Mouse (Mus musculus) retina, postnatal 7 days (tissue): ENCODE measurements around the gene Elmo3.

Experiments
- DNase-seq: peaks from one replicate; pipeline ENCODE4 v3.0.0-alpha.2; 2012; ENCODE audit warnings: low read depth, low spot score

Gene Elmo3

DNA sequence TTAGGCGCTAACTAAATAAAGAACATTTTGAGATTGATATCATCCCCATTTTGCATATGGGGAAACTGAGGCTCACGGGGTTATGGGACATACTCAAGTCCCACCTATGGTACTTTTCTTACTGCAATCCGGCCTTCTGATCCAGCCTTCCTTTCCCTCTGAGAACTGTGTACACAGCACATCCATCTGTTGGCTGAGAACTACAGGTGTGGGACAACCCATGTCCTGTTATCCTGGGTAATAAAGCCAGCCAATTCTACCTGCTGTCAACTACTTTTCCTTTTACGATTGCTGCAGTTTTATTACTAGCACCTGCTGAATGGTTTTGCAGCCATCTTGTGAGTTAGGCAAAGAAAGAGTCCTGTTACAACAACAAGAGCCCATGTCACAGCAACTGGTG lies 49.1 kb downstream of the Elmo3 start:
- no peak for DNase-seq

DNA sequence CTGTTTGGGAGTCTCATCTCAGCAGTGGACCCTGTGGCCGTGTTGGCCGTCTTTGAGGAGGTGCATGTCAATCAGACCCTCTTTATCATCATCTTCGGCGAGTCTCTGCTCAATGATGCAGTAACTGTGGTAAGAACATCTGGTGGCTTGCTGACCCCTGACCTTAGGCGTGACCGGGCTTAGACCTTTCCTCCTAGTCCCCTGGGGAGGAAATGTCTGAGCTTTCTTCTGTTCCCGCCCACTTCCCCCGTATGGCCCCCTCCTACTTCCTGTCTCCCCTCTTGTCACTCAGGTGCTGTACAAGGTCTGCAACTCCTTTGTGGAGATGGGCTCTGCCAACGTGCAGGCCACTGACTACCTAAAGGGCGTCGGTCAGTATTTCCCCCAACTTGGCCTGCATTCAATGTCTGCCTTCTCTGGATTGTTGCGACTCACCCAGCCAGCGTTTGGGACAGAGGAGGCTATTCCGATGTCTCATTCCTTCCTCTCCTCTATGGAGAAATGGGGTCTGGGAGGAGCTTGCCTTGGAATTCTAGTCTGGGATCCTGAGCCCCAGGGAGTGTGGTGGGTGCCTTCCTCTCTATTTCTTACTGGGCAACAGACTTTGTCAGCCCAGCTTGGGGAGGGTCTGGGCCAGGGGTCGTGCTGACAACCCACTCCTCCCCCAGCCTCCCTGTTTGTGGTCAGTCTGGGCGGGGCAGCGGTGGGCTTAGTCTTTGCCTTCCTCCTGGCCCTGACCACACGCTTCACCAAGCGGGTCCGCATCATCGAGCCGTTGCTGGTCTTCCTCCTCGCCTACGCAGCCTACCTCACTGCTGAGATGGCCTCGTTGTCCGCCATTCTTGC lies 50.0 kb downstream of the Elmo3 start:
- no peak for DNase-seq

DNA sequence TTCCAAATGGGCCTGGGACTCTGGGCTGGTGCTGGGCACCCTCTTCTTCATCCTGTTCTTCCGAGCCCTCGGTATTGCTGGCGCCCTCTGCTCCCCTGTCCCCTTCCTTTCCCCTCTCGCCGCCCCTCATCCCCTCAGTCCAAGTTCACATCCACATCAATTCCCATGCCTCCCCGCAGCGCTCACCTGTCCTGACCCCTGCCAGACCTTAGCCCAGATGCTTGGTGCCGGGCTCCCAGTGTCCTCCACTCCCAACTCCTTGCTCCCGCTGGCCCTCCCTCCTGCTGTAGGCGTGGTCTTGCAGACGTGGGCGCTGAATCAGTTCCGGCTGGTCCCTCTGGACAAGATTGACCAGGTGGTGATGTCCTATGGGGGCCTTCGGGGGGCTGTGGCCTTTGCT lies 51.3 kb downstream of the Elmo3 start:
- DNase-seq, result no peak

DNA sequence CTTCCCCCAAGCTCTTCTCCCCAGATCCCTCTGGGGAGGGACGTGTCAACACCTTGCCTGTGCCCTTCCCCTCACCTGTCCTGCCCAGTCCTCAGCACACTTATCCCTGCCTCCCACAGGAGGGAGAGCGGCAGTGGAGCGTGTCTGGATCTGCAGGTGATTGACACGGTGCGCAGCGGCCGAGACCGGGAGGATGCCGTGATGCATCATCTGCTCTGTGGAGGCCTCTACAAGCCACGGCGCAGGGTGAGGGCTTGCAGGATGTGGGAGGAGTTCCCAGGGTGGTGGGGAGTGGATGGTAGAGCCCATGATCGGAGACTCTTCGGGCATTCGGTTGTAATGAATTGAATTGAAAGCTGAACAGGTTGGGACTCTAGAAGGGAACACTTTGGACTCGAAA lies 53.8 kb downstream of the Elmo3 start:
- no peak for DNase-seq

DNA sequence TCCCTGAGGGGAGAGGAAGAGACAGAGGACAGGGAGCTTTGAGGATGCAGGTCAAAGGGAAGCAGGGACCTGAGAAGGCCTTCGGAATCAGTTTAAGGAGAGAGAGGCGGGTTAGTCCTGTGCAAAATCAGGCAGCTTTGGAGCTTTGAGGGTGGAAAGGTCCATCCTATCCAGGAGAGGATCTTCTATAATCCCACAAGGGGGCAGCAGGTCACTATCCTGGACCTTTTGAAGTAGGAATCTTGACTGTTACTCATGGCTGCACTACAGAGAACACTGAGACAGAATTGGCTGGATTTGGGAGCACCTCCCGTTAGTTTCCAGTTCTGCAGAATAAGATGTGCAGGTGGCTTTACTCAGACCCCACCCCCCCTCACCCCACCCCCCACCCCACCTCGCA lies 54.2 kb downstream of the Elmo3 start:
- DNase-seq, result peak; percentile 53
